Mouse (Mus musculus) limb, embryonic 12.5 days (tissue): ENCODE results near the gene Spink2. TPM values are rescaled to one million over a fixed set of nuclear protein-coding genes. Genes with fewer than 3 reads are reported as not detected.

ENCODE experiments used
- ATAC-seq: fragments of 200-750 bp; cut with Nextera tagmentation; 2 replicates; pipeline ENCODE4 v1.8.0; 2017; ENCODE audit warnings: low read depth, moderate TSS enrichment; ENCODE audit not compliant: insufficient number of reproducible peaks, insufficient read depth, low FRiP score, low TSS enrichment
- H3K27ac ChIP-seq: fragments of 300-500 bp; sonication (generic); 2 replicates; pipeline ENCODE4 v1.5.1; 2016; ENCODE audit warnings: mild to moderate bottlenecking, moderate library complexity
- H3K27me3 ChIP-seq: fragments of 300-500 bp; sonication (generic); 2 replicates; pipeline ENCODE4 v1.6.1; 2016; ENCODE audit warnings: mild to moderate bottlenecking, moderate library complexity
- H3K36me3 ChIP-seq: fragments of 300-500 bp; sonication (generic); 2 replicates; pipeline ENCODE4 v1.6.1; 2016; ENCODE audit warnings: mild to moderate bottlenecking, moderate library complexity
- H3K4me1 ChIP-seq: fragments of 300-500 bp; sonication (generic); replicated peaks from 2 replicates; pipeline ENCODE4 v1.6.1; 2016
- H3K4me2 ChIP-seq: fragments of 300-500 bp; sonication (generic); 2 replicates; pipeline ENCODE4 v1.6.1; 2016; ENCODE audit warnings: mild to moderate bottlenecking, moderate library complexity
- H3K4me3 ChIP-seq: fragments of 300-500 bp; sonication (generic); replicated peaks from 2 replicates; pipeline ENCODE4 v1.5.1; 2016; ENCODE audit warnings: mild to moderate bottlenecking
- H3K9ac ChIP-seq: fragments of 300-500 bp; sonication (generic); replicated peaks from 2 replicates; pipeline ENCODE4 v1.6.1; 2016; ENCODE audit warnings: mild to moderate bottlenecking, moderate library complexity
- H3K9me3 ChIP-seq: fragments of 300-500 bp; sonication (generic); 2 replicates; pipeline ENCODE4 v1.6.1; 2016; ENCODE audit warnings: mild to moderate bottlenecking, moderate library complexity
- WGBS: fragments of 180-500 bp; shearing (Covaris S2); methylation state at CpG from one replicate; pipeline ENCODE4 v1.1.7; 2016; 5-methylcytosine and 5-hydroxymethylcytosine counted together
- polyA plus RNA-seq: library from polyadenylated mRNA; unstranded; fragments of >200 nt; fragmentation: Nextera tagmentation; extraction: Ambion mirVana; gene quantifications from 2 replicates; pipeline ENCODE4 v1.2.1, GENCODE M21; 2016

Gene Spink2
- 0.86 and 1.1 TPM in 2 replicates for polyA plus RNA-seq

GRCm38 (mm10) chr5:77211236-77211635, at the start of gene Spink2:
Gene Spink2, minus strand, starts transcription at chr5:77211471.
- no peaks in the 10 kb centered on the region for H3K9me3 ChIP-seq
- H3K9ac ChIP-seq, result peak within 1 kb of the TSS; percentile 42; the same call in 1 of the 2 replicates
- H3K4me3 ChIP-seq, result peak within 1 kb of the TSS; percentile 38
- no peak within 1 kb of the TSS for H3K27ac ChIP-seq
- no peaks in the 10 kb centered on the region for H3K4me1 ChIP-seq
- no peaks in the 10 kb centered on the region for H3K36me3 ChIP-seq
- ATAC-seq, result peak; percentile 46
- H3K4me2 ChIP-seq, result peak within 1 kb of the TSS; percentile 76
- H3K27me3 ChIP-seq, result no peaks in the 10 kb centered on the region
- WGBS, result 9% methylated on average over 15 of the region's 18 CpGs

- no peak overlapping the region for H3K4me3 ChIP-seq
- 63% methylated on average over 6 of the region's 6 CpGs for WGBS
- H3K4me1 ChIP-seq, result no peaks in the 10 kb centered on the region
- ATAC-seq, result no peak
- H3K36me3 ChIP-seq, result no peaks in the 10 kb centered on the region
- no peak overlapping the region for H3K4me2 ChIP-seq
- H3K27me3 ChIP-seq, result no peaks in the 10 kb centered on the region
- no peaks in the 10 kb centered on the region for H3K9me3 ChIP-seq
- no peak overlapping the region for H3K27ac ChIP-seq
- H3K9ac ChIP-seq, result no peak overlapping the region
Observed at GRCm38 (mm10) chr5:77260141-77260540, 48.9 kb upstream of the Spink2 start.

- H3K4me2 ChIP-seq, result no peak overlapping the region
- no peak overlapping the region for H3K4me3 ChIP-seq
- no peaks in the 10 kb centered on the region for H3K4me1 ChIP-seq
- no peaks in the 10 kb centered on the region for H3K27me3 ChIP-seq
- H3K9me3 ChIP-seq, result no peaks in the 10 kb centered on the region
- no peak overlapping the region for H3K9ac ChIP-seq
- no peaks in the 10 kb centered on the region for H3K36me3 ChIP-seq
- no peak overlapping the region for H3K27ac ChIP-seq
- ATAC-seq, result no peak
Observed at GRCm38 (mm10) chr5:77259315-77259714, 48.0 kb upstream of the Spink2 start.

GRCm38 (mm10) chr5:77257603-77258002, 46.3 kb upstream of the Spink2 start:
- H3K36me3 ChIP-seq, result no peaks in the 10 kb centered on the region
- H3K27me3 ChIP-seq, result no peaks in the 10 kb centered on the region
- no peaks in the 10 kb centered on the region for H3K4me1 ChIP-seq
- no peak overlapping the region for H3K4me3 ChIP-seq
- H3K4me2 ChIP-seq, result no peak overlapping the region
- no peak overlapping the region for H3K27ac ChIP-seq
- no peak overlapping the region for H3K9ac ChIP-seq
- WGBS, result 75% methylated on average over 3 of the region's 3 CpGs
- no peaks in the 10 kb centered on the region for H3K9me3 ChIP-seq
- no peak for ATAC-seq

- Histone ChIP-seq H3K36me3 (no peaks in the 10 kb centered on the region), H3K27me3 (no peaks in the 10 kb centered on the region), H3K9me3 (no peaks in the 10 kb centered on the region), H3K4me3 (no peak overlapping the region), H3K9ac (no peak overlapping the region), H3K4me1 (no peaks in the 10 kb centered on the region), H3K4me2 (no peak overlapping the region), H3K27ac (no peak overlapping the region)
- ATAC-seq, result no peak
- 69% methylated on average over 3 of the region's 3 CpGs for WGBS
Observed at GRCm38 (mm10) chr5:77254402-77254801, 43.1 kb upstream of the Spink2 start.

- Histone ChIP-seq H3K36me3 (no peaks in the 10 kb centered on the region), H3K27me3 (no peaks in the 10 kb centered on the region), H3K4me2 (no peak overlapping the region), H3K9ac (no peak overlapping the region), H3K27ac (no peak overlapping the region), H3K4me1 (no peaks in the 10 kb centered on the region), H3K4me3 (no peak overlapping the region), H3K9me3 (no peaks in the 10 kb centered on the region)
- WGBS, result 71% methylated on average over 1 of the region's 1 CpGs
- no peak for ATAC-seq
Observed at GRCm38 (mm10) chr5:77253154-77253553, 41.9 kb upstream of the Spink2 start.

- ATAC-seq, result no peak
- WGBS, result 70% methylated on average over 8 of the region's 8 CpGs
- no peak overlapping the region for H3K4me2 ChIP-seq
Observed at GRCm38 (mm10) chr5:77252115-77252827, 41.0 kb upstream of the Spink2 start.

GRCm38 (mm10) chr5:77251656-77252055, 40.4 kb upstream of the Spink2 start:
- Histone ChIP-seq H3K4me2 (no peak overlapping the region), H3K27me3 (no peaks in the 10 kb centered on the region), H3K4me1 (no peaks in the 10 kb centered on the region), H3K4me3 (no peak overlapping the region), H3K36me3 (no peaks in the 10 kb centered on the region), H3K27ac (no peak overlapping the region), H3K9ac (no peak overlapping the region), H3K9me3 (no peaks in the 10 kb centered on the region)
- WGBS, result 37% methylated on average over 5 of the region's 5 CpGs
- ATAC-seq, result no peak

More at GRCm38 (mm10) chr5:77252115-77252827, 41.0 kb upstream of the Spink2 start:
- Histone ChIP-seq H3K36me3 (no peaks in the 10 kb centered on the region), H3K4me3 (no peak overlapping the region), H3K9me3 (no peaks in the 10 kb centered on the region), H3K27me3 (no peaks in the 10 kb centered on the region), H3K9ac (no peak overlapping the region), H3K4me1 (no peaks in the 10 kb centered on the region), H3K27ac (no peak overlapping the region)

GRCm38 (mm10) chr5:77250083-77250482, 38.8 kb upstream of the Spink2 start:
- WGBS, result 63% methylated on average over 9 of the region's 9 CpGs
- H3K36me3 ChIP-seq, result no peaks in the 10 kb centered on the region
- no peak overlapping the region for H3K4me2 ChIP-seq
- H3K4me1 ChIP-seq, result peaks cover 8% of the 10 kb centered on the region; the same call in 1 of the 2 replicates
- ATAC-seq, result no peak
- H3K4me3 ChIP-seq, result no peak overlapping the region
- no peak overlapping the region for H3K27ac ChIP-seq
- no peaks in the 10 kb centered on the region for H3K27me3 ChIP-seq
- H3K9me3 ChIP-seq, result no peaks in the 10 kb centered on the region
- H3K9ac ChIP-seq, result no peak overlapping the region

GRCm38 (mm10) chr5:77245787-77246671, 34.8 kb upstream of the Spink2 start:
- Histone ChIP-seq H3K27me3 (no peaks in the 10 kb centered on the region), H3K4me3 (peak overlapping the region; percentile 25), H3K27ac (0 out of 2 replicates have a peak overlapping the region, but pooled peaks have one; percentile 37), H3K36me3 (no peaks in the 10 kb centered on the region), H3K9me3 (no peaks in the 10 kb centered on the region), H3K9ac (0 out of 2 replicates have a peak overlapping the region, but pooled peaks have one; percentile 19), H3K4me2 (peak overlapping the region; percentile 55), H3K4me1 (peaks cover 8% of the 10 kb centered on the region; the same call in 1 of the 2 replicates)
- whole genome bisulfite sequencing, result 25% methylated on average over 26 of the region's 26 CpGs
- ATAC-seq, result peak; percentile 65; the same call in 1 of the 2 replicates

- Histone ChIP-seq H3K4me1 (peaks cover 8% of the 10 kb centered on the region; the same call in 1 of the 2 replicates), H3K9ac (no peak overlapping the region), H3K4me2 (peak overlapping the region; percentile 55), H3K27ac (0 out of 2 replicates have a peak overlapping the region, but pooled peaks have one; percentile 37), H3K9me3 (no peaks in the 10 kb centered on the region), H3K36me3 (no peaks in the 10 kb centered on the region), H3K4me3 (peak overlapping the region; percentile 25), H3K27me3 (no peaks in the 10 kb centered on the region)
- 40% methylated on average over 7 of the region's 7 CpGs for WGBS
- no peak for ATAC-seq
Observed at GRCm38 (mm10) chr5:77245463-77245786, 34.2 kb upstream of the Spink2 start.
